Mouse (Mus musculus) neural tube, embryonic 11.5 days (tissue): ENCODE data around the gene Stox2. TPM values are rescaled to one million over a fixed set of nuclear protein-coding genes. Genes with fewer than 3 reads are reported as not detected.

Experiments used
- ATAC-seq: fragments of 200-750 bp; cut with Nextera tagmentation; 2 replicates; pipeline ENCODE4 v1.8.0; 2017; ENCODE audit warnings: moderate number of reproducible peaks, mild to moderate bottlenecking, moderate TSS enrichment, moderate library complexity; ENCODE audit not compliant: insufficient read depth, low FRiP score, low TSS enrichment
- DNase-seq: peaks from one replicate; pipeline ENCODE4 v3.0.0-alpha.2; 2015; ENCODE audit warnings: low spot score
- H3K27ac ChIP-seq: fragments of 300-500 bp; sonication (generic); 2 replicates; pipeline ENCODE4 v1.5.1; 2014; ENCODE audit warnings: low read depth, mild to moderate bottlenecking, low read length
- H3K27me3 ChIP-seq: fragments of 300-500 bp; sonication (generic); 2 replicates; pipeline ENCODE4 v1.6.1; 2014; ENCODE audit warnings: mild to moderate bottlenecking, low read length, mixed read lengths; ENCODE audit not compliant: control insufficient read depth, insufficient read depth
- H3K36me3 ChIP-seq: fragments of 300-500 bp; sonication (generic); 2 replicates; pipeline ENCODE4 v1.6.1; 2014; ENCODE audit warnings: mild to moderate bottlenecking, low read length, moderate library complexity, mixed read lengths; ENCODE audit not compliant: control insufficient read depth, insufficient read depth
- H3K4me1 ChIP-seq: fragments of 300-500 bp; sonication (generic); 2 replicates; pipeline ENCODE4 v1.6.1; 2014; ENCODE audit warnings: low read length, mixed read lengths; ENCODE audit not compliant: control insufficient read depth, insufficient read depth
- H3K4me2 ChIP-seq: fragments of 300-500 bp; sonication (generic); 2 replicates; pipeline ENCODE4 v1.6.1; 2014; ENCODE audit warnings: low read depth, mild to moderate bottlenecking, moderate library complexity
- H3K4me3 ChIP-seq: fragments of 300-500 bp; sonication (generic); 2 replicates; pipeline ENCODE4 v1.5.1; 2014; ENCODE audit warnings: low read depth, low read length
- H3K9ac ChIP-seq: fragments of 300-500 bp; sonication (generic); 2 replicates; pipeline ENCODE4 v1.6.1; 2014; ENCODE audit warnings: mild to moderate bottlenecking, low read length
- H3K9me3 ChIP-seq: fragments of 300-500 bp; sonication (generic); 2 replicates; pipeline ENCODE4 v1.6.1; 2016; ENCODE audit warnings: low read length; ENCODE audit not compliant: control insufficient read depth
- WGBS: fragments of 180-500 bp; shearing (Covaris S2); extraction: QIAGEN DNeasy Blood & Tissue Kit; methylation state at CpG from one replicate; pipeline ENCODE4 v1.1.7; 2014; 5-methylcytosine and 5-hydroxymethylcytosine counted together
- polyA plus RNA-seq: library from polyadenylated mRNA; unstranded; fragments of >200 nt; fragmentation: Nextera tagmentation; extraction: Ambion mirVana; gene quantifications from 2 replicates; pipeline ENCODE4 v1.2.1, GENCODE M21; 2014

Gene Stox2
- polyA plus RNA-seq, 1 experiment from 2014 or later, result 27.9 TPM

DNA sequence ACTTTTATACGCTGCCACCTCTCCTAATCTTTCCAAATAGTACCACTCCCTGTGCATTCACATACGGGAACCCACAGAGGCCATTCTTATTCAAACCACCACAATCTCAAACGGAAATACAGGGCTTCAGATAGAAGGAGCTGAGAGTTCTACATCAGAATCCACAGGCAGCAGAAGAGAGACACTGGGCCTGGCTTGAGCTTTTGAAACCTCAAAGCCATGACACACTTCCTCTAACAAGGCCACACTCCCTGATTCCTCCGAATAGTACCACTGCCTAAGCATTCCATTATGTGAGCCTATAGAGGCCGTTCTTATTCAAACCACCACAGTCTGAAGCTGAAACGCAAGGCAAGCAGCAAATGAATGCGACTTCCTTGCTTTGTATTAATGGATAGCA, 69.5 kb downstream of the Stox2 start:
- H3K27ac ChIP-seq, result no peak overlapping the region
- no peaks in the 10 kb centered on the region for H3K4me1 ChIP-seq
- 92% methylated on average over 7 of the region's 7 CpGs for WGBS
- H3K9me3 ChIP-seq, result no peaks in the 10 kb centered on the region
- no peak overlapping the region for H3K4me3 ChIP-seq
- no peak overlapping the region for H3K4me2 ChIP-seq
- H3K36me3 ChIP-seq, result no peaks in the 10 kb centered on the region
- DNase-seq (no peak), ATAC-seq (no peak)
- H3K27me3 ChIP-seq, result no peaks in the 10 kb centered on the region
- H3K9ac ChIP-seq, result no peak overlapping the region

DNA sequence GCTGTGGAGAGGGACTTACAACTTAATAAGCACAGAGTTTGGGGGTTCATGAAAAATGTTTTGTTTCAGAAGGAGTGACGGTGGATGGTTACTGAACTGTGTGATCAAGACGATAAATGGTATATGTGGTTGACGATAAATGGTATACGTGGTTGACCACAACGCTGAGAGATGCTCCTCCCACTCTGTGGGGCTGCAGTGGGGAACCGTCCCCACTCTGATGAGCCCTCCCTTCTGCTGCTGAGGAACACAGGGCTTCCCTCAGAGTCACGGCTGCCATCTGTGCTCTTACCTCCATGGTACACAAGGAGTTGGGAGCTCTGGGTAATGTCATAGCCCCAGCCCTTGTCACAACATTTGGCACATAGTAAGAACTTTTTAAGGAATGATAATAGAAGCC, 72.4 kb downstream of the Stox2 start:
- Histone ChIP-seq H3K9ac (no peak overlapping the region), H3K36me3 (no peaks in the 10 kb centered on the region), H3K9me3 (no peaks in the 10 kb centered on the region), H3K4me2 (no peak overlapping the region), H3K27ac (no peak overlapping the region), H3K27me3 (no peaks in the 10 kb centered on the region), H3K4me3 (no peak overlapping the region), H3K4me1 (no peaks in the 10 kb centered on the region)
- no peak for DNase-seq
- no peak for ATAC-seq
- 95% methylated on average over 7 of the region's 7 CpGs for WGBS

DNA sequence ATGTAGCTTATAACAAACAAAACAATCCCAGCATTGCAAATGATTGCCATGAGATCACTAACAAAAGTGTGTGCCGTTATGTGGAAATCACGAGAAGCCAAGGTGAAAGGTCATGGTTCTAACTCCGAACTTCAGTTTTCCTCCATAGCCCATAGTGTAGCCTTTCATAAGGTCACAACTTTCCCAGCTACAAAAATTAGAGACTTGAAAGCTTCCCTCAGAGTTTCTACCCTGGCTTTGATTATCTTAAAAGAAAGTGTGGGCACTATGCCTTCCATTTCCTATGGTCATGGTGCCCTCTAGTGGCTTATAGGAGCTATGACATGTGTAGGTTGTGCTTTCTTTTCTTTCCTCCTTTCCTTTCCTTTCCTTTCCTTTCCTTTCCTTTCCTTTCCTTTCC, 74.6 kb downstream of the Stox2 start:
- no peak overlapping the region for H3K4me2 ChIP-seq
- no peak overlapping the region for H3K4me3 ChIP-seq
- H3K27me3 ChIP-seq, result no peaks in the 10 kb centered on the region
- no peaks in the 10 kb centered on the region for H3K4me1 ChIP-seq
- no peak for ATAC-seq
- no peaks in the 10 kb centered on the region for H3K9me3 ChIP-seq
- WGBS, result 49% methylated on average over 3 of the region's 3 CpGs
- H3K27ac ChIP-seq, result no peak overlapping the region
- peak; percentile 22 for DNase-seq
- no peaks in the 10 kb centered on the region for H3K36me3 ChIP-seq
- no peak overlapping the region for H3K9ac ChIP-seq

DNA sequence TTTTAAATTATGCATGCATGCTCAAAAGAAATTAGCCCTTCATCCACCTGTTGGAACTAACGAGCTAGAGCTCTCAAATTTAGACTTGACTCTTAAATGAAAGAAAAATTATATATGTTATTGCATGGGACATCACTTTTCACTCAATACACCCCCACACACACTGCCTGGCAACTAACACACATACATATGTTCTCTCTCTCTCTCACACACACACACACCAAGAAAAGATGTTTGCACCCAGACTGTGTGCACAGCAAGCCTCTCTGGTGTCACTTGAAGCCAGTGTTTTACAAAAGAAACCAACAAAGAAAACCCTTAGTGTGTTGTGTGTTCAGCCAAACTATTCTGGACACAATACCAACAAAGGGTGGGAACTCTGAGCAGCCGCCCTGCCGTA, 75.1 kb downstream of the Stox2 start:
- DNase-seq, result no peak
- Histone ChIP-seq H3K27me3 (no peaks in the 10 kb centered on the region), H3K9ac (no peak overlapping the region), H3K4me1 (no peaks in the 10 kb centered on the region), H3K9me3 (no peaks in the 10 kb centered on the region), H3K36me3 (no peaks in the 10 kb centered on the region), H3K4me3 (no peak overlapping the region), H3K27ac (no peak overlapping the region), H3K4me2 (no peak overlapping the region)
- WGBS, result 66% methylated on average over 3 of the region's 3 CpGs
- ATAC-seq, result peak; percentile 42; the same call in 1 of the 2 replicates

DNA sequence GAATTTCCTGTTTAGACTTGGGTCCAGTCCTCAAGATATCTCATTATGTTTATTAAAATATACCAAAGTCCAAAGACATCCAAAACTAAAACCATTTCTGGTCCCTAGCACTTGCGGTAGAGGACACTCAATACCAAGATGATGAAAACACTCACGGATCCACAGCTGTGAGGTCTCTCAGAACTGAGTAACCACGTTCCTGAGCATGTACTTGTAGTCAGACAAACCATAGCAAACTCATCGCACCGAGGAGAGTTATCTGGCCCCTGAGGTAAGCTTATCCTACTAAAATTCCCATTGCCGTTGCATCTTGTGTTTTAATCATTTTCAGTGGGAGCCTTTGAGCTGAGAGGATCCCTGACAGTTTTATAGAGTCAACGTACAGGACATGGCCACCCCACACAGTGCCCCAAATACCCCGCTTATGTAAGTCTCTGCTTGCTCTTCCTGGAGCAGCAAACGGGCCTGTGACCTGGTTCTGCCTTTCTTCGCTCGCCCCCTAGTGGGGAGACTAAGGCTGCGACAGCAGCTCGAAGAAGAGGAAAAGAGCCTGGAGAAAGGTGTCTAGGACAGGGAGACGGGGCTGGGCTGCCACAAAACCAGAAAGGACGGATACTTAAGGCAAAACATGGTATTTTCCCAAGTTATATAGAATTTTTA, 75.6 kb downstream of the Stox2 start:
- no peaks in the 10 kb centered on the region for H3K9me3 ChIP-seq
- H3K27me3 ChIP-seq, result no peaks in the 10 kb centered on the region
- H3K9ac ChIP-seq, result no peak overlapping the region
- H3K27ac ChIP-seq, result no peak overlapping the region
- DNase-seq (peak; percentile 86), ATAC-seq (peak; percentile 74; the same call in 1 of the 2 replicates)
- 38% methylated on average over 15 of the region's 15 CpGs for WGBS
- H3K4me2 ChIP-seq, result no peak overlapping the region
- H3K4me1 ChIP-seq, result no peaks in the 10 kb centered on the region
- no peaks in the 10 kb centered on the region for H3K36me3 ChIP-seq
- no peak overlapping the region for H3K4me3 ChIP-seq

DNA sequence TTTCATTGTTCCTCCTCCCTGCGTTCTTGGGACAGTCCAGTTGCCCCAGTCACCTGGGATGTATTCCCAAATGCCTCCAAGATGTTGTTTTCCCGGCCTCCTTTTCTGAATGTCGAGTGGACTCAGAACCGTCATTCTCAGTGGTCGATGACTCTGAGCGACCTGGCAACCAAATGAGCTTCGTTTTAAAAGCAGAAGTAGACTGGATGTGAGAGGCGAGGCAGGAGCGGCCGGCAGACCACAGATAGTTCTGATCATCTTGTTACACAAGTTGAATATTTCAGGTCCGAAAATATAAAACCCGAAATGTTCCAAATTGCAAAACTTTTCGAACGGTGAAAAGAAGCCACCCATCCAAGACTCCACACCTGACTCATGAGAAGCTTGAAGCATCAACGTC, 76.2 kb downstream of the Stox2 start:
- 91% methylated on average over 15 of the region's 15 CpGs for WGBS
- no peaks in the 10 kb centered on the region for H3K36me3 ChIP-seq
- H3K4me1 ChIP-seq, result no peaks in the 10 kb centered on the region
- H3K9me3 ChIP-seq, result no peaks in the 10 kb centered on the region
- no peak overlapping the region for H3K4me3 ChIP-seq
- H3K4me2 ChIP-seq, result no peak overlapping the region
- H3K27ac ChIP-seq, result no peak overlapping the region
- ATAC-seq, result no peak
- no peaks in the 10 kb centered on the region for H3K27me3 ChIP-seq
- DNase-seq, result no peak
- no peak overlapping the region for H3K9ac ChIP-seq

DNA sequence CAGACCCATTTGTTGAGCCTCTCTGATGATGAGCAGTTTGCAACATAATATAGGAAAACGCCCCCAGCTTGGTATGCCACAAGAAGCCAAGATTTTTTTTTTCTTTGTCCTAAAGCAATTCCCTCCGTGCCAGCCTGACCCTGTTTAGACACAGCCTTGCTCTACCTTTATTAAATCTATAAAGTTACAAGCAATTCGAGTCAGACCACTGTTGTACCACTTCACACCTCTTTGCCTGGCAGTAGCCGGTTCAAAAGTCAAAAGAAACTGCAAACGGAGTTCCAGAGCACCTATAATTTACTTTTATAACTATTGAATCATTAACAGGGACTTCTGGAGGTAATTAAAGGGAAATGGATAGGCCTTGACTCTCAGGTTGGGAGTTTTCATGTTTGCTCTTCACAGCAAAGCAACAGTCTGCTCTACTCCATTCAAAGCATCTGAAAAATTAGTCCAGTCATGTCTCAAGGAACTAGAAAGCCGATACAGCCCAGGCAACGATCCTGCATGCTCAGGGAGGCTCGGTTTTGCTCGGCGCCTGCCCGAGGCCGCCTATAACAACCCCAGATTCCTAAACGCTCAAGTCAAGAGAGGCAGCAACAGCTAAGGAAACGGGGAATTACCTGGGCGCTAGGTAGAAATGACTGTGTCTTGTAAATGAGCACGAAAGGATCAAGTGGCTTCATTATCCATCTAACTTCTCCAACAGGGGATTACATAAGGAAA, 77.0 kb downstream of the Stox2 start:
- H3K27ac ChIP-seq, result no peak overlapping the region
- ATAC-seq (no peak), DNase-seq (no peak)
- H3K4me2 ChIP-seq, result no peak overlapping the region
- no peak overlapping the region for H3K9ac ChIP-seq
- no peaks in the 10 kb centered on the region for H3K27me3 ChIP-seq
- 76% methylated on average over 16 of the region's 16 CpGs for WGBS
- H3K9me3 ChIP-seq, result no peaks in the 10 kb centered on the region
- no peaks in the 10 kb centered on the region for H3K36me3 ChIP-seq
- no peak overlapping the region for H3K4me3 ChIP-seq
- H3K4me1 ChIP-seq, result no peaks in the 10 kb centered on the region

DNA sequence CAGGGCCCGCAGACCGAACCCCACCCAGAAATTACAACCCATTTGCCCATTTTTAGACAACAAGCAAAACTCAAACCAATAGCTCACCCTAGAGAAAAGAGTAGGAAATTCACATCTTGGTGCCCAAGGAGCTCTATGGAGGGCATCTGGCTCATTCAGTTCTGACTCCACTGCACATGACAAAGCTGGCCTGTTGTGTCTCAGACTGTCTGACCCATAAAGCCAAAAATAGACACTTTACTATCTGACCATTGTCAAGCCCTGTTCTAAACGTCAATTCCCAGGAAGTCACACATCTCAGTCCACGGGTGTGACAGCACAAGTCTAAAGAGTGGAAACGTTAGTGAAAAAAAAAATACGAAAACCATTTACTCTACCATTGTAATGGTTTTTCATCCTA, 79.1 kb downstream of the Stox2 start:
- 88% methylated on average over 6 of the region's 6 CpGs for WGBS
- ATAC-seq, result no peak

DNA sequence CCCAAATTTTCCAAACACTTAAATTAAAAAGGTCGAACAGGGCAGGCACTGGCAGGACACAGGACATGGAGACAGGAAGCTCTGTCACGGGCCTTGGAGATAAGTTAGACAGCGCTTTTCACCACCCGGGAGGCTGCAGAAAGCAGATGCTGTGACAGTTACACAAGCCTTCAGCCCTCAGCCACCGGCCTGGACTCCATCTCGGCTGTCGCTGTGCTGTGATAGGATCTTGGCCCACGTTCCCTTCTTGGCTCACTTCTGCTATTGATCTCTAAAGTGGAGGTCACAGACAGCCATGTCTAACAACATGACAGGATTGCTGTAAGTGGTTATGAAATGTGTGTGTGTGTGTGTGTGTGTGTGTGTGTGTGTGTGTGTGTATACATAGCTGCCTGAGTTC, 82.9 kb downstream of the Stox2 start:
- Histone ChIP-seq H3K9me3 (no peaks in the 10 kb centered on the region), H3K27me3 (no peaks in the 10 kb centered on the region), H3K36me3 (no peaks in the 10 kb centered on the region), H3K4me1 (no peaks in the 10 kb centered on the region), H3K9ac (no peak overlapping the region), H3K4me2 (no peak overlapping the region), H3K27ac (no peak overlapping the region), H3K4me3 (no peak overlapping the region)
- no peak for ATAC-seq
- no peak for DNase-seq
- 67% methylated on average over 8 of the region's 8 CpGs for WGBS

More for the DNA sequence above, 79.1 kb downstream of the Stox2 start:
- no peak overlapping the region for H3K4me2 ChIP-seq
- no peaks in the 10 kb centered on the region for H3K27me3 ChIP-seq
- DNase-seq, result no peak
- no peaks in the 10 kb centered on the region for H3K4me1 ChIP-seq
- no peaks in the 10 kb centered on the region for H3K36me3 ChIP-seq
- no peak overlapping the region for H3K4me3 ChIP-seq
- no peak overlapping the region for H3K9ac ChIP-seq
- H3K27ac ChIP-seq, result no peak overlapping the region
- no peaks in the 10 kb centered on the region for H3K9me3 ChIP-seq
